Mouse (Mus musculus) forebrain, embryonic 11.5 days (tissue): ENCODE results near the gene Sgpp1. TPM values are rescaled to one million over a fixed set of nuclear protein-coding genes. Genes with fewer than 3 reads are reported as not detected.
"Not testable (repeated sequence)": the region's sequence is repeated elsewhere in the genome, so short reads cannot be mapped to it uniquely, and the experiment has no call there.

ENCODE experiments used
- ATAC-seq: fragments of 200-750 bp; cut with Nextera tagmentation; replicated peaks from 2 replicates; pipeline ENCODE4 v1.8.0; 2017; ENCODE audit warnings: moderate TSS enrichment; ENCODE audit not compliant: low FRiP score
- DNase-seq: peaks from one replicate; pipeline ENCODE4 v3.0.0-alpha.2; 2017; ENCODE audit warnings: low spot score
- H3K27ac ChIP-seq: fragments of 300-500 bp; sonication (generic); 2 replicates; pipeline ENCODE4 v1.5.1; 2014; ENCODE audit warnings: low read depth, low read length
- H3K27me3 ChIP-seq: fragments of 300-500 bp; sonication (generic); 2 replicates; pipeline ENCODE4 v1.6.1; 2014; ENCODE audit warnings: mild to moderate bottlenecking, low read length, mixed read lengths; ENCODE audit not compliant: control insufficient read depth, insufficient read depth
- H3K36me3 ChIP-seq: fragments of 300-500 bp; sonication (generic); 2 replicates; pipeline ENCODE4 v1.6.1; 2014; ENCODE audit warnings: mild to moderate bottlenecking, low read length, moderate library complexity, mixed read lengths; ENCODE audit not compliant: control insufficient read depth, insufficient read depth
- H3K4me1 ChIP-seq: fragments of 300-500 bp; sonication (generic); replicated peaks from 2 replicates; pipeline ENCODE4 v1.6.1; 2014; ENCODE audit warnings: low read length, mixed read lengths; ENCODE audit not compliant: control insufficient read depth, insufficient read depth
- H3K4me2 ChIP-seq: fragments of 300-500 bp; sonication (generic); 2 replicates; pipeline ENCODE4 v1.6.1; 2014; ENCODE audit warnings: low read depth, mild to moderate bottlenecking, low read length, moderate library complexity, mixed read lengths; ENCODE audit not compliant: severe bottlenecking
- H3K4me3 ChIP-seq: fragments of 300-500 bp; sonication (generic); 2 replicates; pipeline ENCODE4 v1.5.1; 2014; ENCODE audit warnings: low read depth, low read length
- H3K9ac ChIP-seq: fragments of 300-500 bp; sonication (generic); 2 replicates; pipeline ENCODE4 v1.6.1; 2014; ENCODE audit warnings: low read length
- H3K9me3 ChIP-seq: fragments of 300-500 bp; sonication (generic); 2 replicates; pipeline ENCODE4 v1.6.1; 2016; ENCODE audit warnings: low read length, mixed read lengths; ENCODE audit not compliant: control insufficient read depth
- WGBS: fragments of 180-500 bp; shearing (Covaris S2); extraction: QIAGEN DNeasy Blood & Tissue Kit; methylation state at CpG from one replicate; pipeline ENCODE4 v1.1.7; 2014; 5-methylcytosine and 5-hydroxymethylcytosine counted together
- polyA plus RNA-seq: library from polyadenylated mRNA; unstranded; fragments of >200 nt; fragmentation: Nextera tagmentation; extraction: Ambion mirVana; gene quantifications from 2 replicates; pipeline ENCODE4 v1.2.1, GENCODE M21; 2014

Gene Sgpp1
- polyA plus RNA-seq, 1 experiment from 2014 or later = 9.2 TPM

GRCm38 (mm10) chr12:75712905-75713304, 22.6 kb downstream of the Sgpp1 start:
- not testable (repeated sequence) for H3K9ac ChIP-seq, H3K9me3 ChIP-seq, H3K27ac ChIP-seq, H3K4me2 ChIP-seq, DNase-seq, H3K4me1 ChIP-seq, ATAC-seq, H3K27me3 ChIP-seq, H3K4me3 ChIP-seq, H3K36me3 ChIP-seq
- 93% methylated on average over 7 of the region's 7 CpGs for WGBS

- no peak overlapping the region for H3K9ac ChIP-seq
- WGBS = 93% methylated on average over 9 of the region's 9 CpGs
- H3K36me3 ChIP-seq = no peaks in the 10 kb centered on the region
- no peak for DNase-seq
- no peak overlapping the region for H3K4me3 ChIP-seq
- H3K4me1 ChIP-seq = no peaks in the 10 kb centered on the region
- ATAC-seq = no peak
- no peak overlapping the region for H3K4me2 ChIP-seq
- H3K27me3 ChIP-seq = no peaks in the 10 kb centered on the region
- H3K27ac ChIP-seq = no peak overlapping the region
- no peaks in the 10 kb centered on the region for H3K9me3 ChIP-seq
Observed at GRCm38 (mm10) chr12:75710596-75711376, 24.7 kb downstream of the Sgpp1 start.

- no peak for ATAC-seq
- WGBS = 91% methylated on average over 2 of the region's 2 CpGs
Observed at GRCm38 (mm10) chr12:75709506-75709905, 26.0 kb downstream of the Sgpp1 start.

GRCm38 (mm10) chr12:75706670-75707069, 28.9 kb downstream of the Sgpp1 start:
- Histone ChIP-seq H3K4me3 (no peak overlapping the region), H3K4me2 (no peak overlapping the region), H3K36me3 (no peaks in the 10 kb centered on the region), H3K4me1 (no peaks in the 10 kb centered on the region), H3K27me3 (no peaks in the 10 kb centered on the region), H3K9ac (no peak overlapping the region), H3K27ac (no peak overlapping the region), H3K9me3 (no peaks in the 10 kb centered on the region)
- 96% methylated on average over 7 of the region's 7 CpGs for WGBS
- DNase-seq (no peak), ATAC-seq (no peak)

More at GRCm38 (mm10) chr12:75709506-75709905, 26.0 kb downstream of the Sgpp1 start:
- H3K27me3 ChIP-seq = no peaks in the 10 kb centered on the region
- no peaks in the 10 kb centered on the region for H3K36me3 ChIP-seq
- H3K4me1 ChIP-seq = no peaks in the 10 kb centered on the region
- DNase-seq = no peak
- H3K9ac ChIP-seq = no peak overlapping the region
- H3K9me3 ChIP-seq = no peaks in the 10 kb centered on the region
- no peak overlapping the region for H3K4me3 ChIP-seq
- H3K27ac ChIP-seq = no peak overlapping the region
- H3K4me2 ChIP-seq = no peak overlapping the region

- H3K4me1 ChIP-seq = 0 out of 2 replicates have a peak, but pooled peaks cover 2% of the 10 kb centered on the region
- no peak overlapping the region for H3K9ac ChIP-seq
- H3K36me3 ChIP-seq = no peaks in the 10 kb centered on the region
- H3K4me3 ChIP-seq = no peak overlapping the region
- ATAC-seq (no peak), DNase-seq (no peak)
- WGBS = 94% methylated on average over 3 of the region's 3 CpGs
- H3K27me3 ChIP-seq = no peaks in the 10 kb centered on the region
- no peaks in the 10 kb centered on the region for H3K9me3 ChIP-seq
- H3K27ac ChIP-seq = no peak overlapping the region
- H3K4me2 ChIP-seq = no peak overlapping the region
Observed at GRCm38 (mm10) chr12:75702739-75703122, 32.8 kb downstream of the Sgpp1 start.

- H3K4me3 ChIP-seq = no peak overlapping the region
- H3K9ac ChIP-seq = 0 out of 2 replicates have a peak overlapping the region, but pooled peaks have one; percentile 30
- 71% methylated on average over 14 of the region's 14 CpGs for WGBS
- H3K27me3 ChIP-seq = no peaks in the 10 kb centered on the region
- H3K4me2 ChIP-seq = no peak overlapping the region; the same call in 1 of the 2 replicates
- H3K27ac ChIP-seq = no peak overlapping the region
- H3K4me1 ChIP-seq = 0 out of 2 replicates have a peak, but pooled peaks cover 2% of the 10 kb centered on the region
- H3K9me3 ChIP-seq = no peaks in the 10 kb centered on the region
- DNase-seq (no peak), ATAC-seq (no peak)
- H3K36me3 ChIP-seq = no peaks in the 10 kb centered on the region
Observed at GRCm38 (mm10) chr12:75702084-75702738, 33.3 kb downstream of the Sgpp1 start.

- H3K27me3 ChIP-seq = no peaks in the 10 kb centered on the region
- H3K36me3 ChIP-seq = no peaks in the 10 kb centered on the region
- 0 out of 2 replicates have a peak overlapping the region, but pooled peaks have one; percentile 30 for H3K9ac ChIP-seq
- H3K27ac ChIP-seq = no peak overlapping the region
- peak overlapping the region; percentile 6 for H3K4me2 ChIP-seq
- ATAC-seq = peak; percentile 24; the same call in 1 of the 2 replicates
- 41% methylated on average over 21 of the region's 21 CpGs for WGBS
- 0 out of 2 replicates have a peak, but pooled peaks cover 2% of the 10 kb centered on the region for H3K4me1 ChIP-seq
- no peak for DNase-seq
- H3K9me3 ChIP-seq = no peaks in the 10 kb centered on the region
- no peak overlapping the region for H3K4me3 ChIP-seq
Observed at GRCm38 (mm10) chr12:75701173-75702083, 34.1 kb downstream of the Sgpp1 start.

GRCm38 (mm10) chr12:75698692-75699091, 36.8 kb downstream of the Sgpp1 start:
- Histone ChIP-seq H3K4me3 (no peak overlapping the region), H3K4me1 (0 out of 2 replicates have a peak, but pooled peaks cover 2% of the 10 kb centered on the region), H3K9me3 (no peaks in the 10 kb centered on the region), H3K36me3 (no peaks in the 10 kb centered on the region), H3K9ac (no peak overlapping the region), H3K27ac (no peak overlapping the region), H3K4me2 (no peak overlapping the region), H3K27me3 (no peaks in the 10 kb centered on the region)
- no peak for DNase-seq
- 95% methylated on average over 3 of the region's 3 CpGs for WGBS
- ATAC-seq = no peak
